Mouse (Mus musculus) naive thymus-derived CD4-positive, alpha-beta T cell, adult 2 months (primary cell): ENCODE measurements at regions not wholly inside any gene's neighbourhood (a gene's known extent, or its start where the extent isn't known, plus 50 kb on each side); places are given as distances from the start of the nearest gene placed in this dataset.

Source experiments
- DNase-seq: peaks from one replicate; pipeline ENCODE4 v3.0.0-alpha.2; 2011; ENCODE audit warnings: low read depth

DNA sequence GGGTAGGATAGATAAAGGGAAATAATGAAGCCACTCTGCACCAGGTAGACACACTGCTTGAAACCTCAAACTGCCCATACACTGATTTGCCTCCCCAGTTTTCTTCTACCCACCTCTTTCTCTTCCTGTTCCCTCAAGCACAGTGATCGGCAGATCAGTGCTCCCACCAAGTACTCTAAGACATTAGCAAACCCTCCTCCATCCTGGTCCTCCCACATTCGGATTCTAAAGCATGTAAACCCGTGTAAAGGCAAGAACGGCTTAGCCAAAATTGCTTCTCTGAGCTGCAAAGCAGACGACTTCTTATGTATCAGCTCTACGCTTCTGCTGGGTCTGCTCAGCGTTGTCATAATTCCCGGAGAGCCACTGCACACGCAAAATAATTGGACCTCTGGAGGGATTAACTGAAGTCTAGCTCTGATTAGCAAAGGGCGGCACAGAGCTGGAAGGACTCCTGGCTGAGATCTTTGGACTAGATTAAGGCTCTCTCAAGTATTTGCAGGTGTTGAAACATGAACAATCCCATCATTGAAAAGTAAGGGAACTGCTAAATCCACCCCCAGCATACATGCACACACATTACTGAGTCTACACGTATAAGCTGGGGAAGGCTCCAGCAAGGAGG, 67.2 kb downstream of the Mtx3 start:
- DNase-seq, result no peak

DNA sequence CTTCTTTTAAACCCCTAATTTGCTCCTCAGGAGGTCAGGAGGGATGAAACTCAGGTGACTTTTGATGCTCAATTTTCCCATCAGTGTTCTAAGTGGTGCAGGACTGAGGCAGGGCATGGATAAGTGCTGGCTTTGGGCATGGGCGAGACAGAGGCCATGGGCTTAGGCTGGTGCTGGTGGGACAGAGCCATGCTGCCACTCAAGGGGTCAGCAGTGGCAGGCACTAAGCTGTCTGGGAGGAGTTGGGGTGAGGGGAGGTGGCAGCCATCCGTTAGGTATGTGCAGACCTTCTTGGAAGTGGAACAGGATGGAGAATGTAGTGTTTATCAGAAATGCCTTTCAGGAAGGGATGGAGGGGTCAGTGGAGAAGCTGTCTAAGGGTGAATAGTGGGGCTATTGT, 68.1 kb downstream of the Mtx3 start:
- no peak for DNase-seq

DNA sequence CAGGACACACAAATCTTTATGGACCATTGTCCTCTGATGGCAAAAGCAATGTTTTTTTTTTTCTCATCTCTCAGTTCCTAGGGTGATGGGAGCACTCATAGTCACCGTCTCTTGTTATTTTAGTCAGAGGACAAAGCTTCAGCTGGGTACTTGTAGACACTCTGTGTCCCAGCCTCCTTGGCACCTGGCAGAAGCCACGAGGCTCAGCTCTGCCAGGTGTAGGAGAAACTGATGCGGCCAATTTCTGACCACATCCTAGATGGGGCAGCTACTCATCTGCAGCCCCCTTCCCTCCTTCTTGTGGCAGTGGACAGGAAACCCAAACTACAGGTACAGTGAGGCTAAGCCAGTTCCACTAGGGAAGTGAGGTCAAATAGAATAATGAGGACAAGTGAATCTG, 70.1 kb downstream of the Mtx3 start:
- DNase-seq, result no peak

DNA sequence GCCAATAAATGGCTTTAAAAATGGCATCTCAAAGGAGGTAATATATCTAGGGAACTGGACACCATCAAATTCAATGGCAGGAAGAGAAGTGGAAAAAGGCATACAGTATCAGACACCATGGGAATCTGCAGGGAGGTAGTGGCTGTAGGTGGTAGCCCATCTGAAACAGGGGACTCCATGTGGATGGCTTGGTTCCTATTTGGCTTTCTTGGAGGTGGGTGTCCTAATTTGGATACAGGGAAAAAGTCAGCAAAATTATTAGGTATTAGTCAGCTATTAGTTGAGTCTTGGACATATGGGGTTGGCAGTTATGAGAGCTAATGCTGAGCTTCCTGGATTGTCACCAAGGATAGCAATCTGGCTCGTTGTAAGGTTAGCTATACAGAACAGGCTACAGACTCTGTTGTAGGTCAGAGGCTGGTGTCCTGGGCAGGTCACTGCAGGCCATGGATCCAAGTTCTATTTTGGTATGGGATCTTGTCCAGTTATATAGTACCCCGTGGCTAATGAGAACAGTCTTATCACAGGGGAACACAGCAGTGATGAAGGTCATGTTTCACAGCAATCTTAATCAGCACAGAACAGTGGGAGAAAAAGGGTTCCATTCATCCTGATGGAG, 70.8 kb downstream of the Mtx3 start:
- no peak for DNase-seq

DNA sequence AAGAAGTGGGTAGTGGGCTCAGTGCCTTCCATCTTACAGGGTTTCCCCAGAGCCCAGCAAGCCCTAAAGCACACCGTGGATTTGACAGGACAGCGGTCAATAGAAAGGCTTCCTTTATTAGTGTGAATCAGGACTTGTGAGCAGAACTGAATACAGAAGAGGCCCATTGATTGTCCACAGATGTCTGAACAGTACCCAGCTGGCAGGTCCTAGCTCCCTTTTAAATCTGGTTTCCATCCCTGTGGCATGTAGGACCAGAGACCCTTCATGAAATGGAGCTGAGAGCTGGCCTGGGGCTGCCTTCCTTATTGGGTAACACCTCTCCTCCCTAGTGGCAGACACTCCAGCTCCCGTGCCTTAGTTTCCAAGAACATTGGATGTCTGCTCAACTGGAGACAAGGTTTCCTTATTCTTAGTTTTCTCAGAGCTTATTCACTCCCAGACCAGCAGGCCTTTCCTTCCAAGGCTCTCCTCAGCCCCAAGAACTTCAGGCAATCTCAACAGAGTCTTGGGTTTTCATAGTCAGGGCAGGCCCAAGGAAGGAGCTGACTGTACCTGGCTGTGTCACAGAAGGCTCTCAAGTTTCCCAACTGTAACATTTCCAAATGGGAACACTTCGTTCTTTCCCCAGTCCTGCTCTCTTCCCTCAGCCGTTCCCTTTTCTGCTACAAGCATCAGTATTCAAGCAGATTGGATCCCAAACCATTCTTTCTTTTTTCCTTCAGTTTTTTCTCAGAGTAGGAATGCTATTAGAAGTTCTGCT, 71.6 kb downstream of the Mtx3 start:
- no peak for DNase-seq

DNA sequence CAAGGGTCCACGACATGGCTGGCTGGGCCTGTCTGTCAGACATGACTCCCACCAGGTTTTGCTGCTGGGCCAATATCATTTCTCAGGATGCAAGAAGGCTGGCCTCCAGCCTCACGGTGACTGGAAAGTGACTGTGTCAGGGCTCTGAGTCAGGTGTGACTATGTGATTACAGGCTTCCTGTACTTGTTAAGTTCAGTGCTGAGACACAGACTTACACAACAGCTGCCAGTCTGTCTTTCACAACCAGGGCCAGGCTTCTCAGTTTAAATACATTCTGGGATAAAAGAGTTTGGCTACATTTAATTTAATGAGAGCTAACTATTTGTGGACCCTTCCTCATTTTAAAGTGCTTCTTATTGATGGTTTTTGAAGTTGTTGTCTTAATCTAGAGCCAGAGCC, 75.3 kb downstream of the Mtx3 start:
- no peak for DNase-seq

- no peak for DNase-seq
Measured at GRCm38 (mm10) chr13:92921936-92922335, 77.4 kb downstream of the Mtx3 start.

GRCm38 (mm10) chr13:92923496-92923895, 78.9 kb downstream of the Mtx3 start:
- no peak for DNase-seq

DNA sequence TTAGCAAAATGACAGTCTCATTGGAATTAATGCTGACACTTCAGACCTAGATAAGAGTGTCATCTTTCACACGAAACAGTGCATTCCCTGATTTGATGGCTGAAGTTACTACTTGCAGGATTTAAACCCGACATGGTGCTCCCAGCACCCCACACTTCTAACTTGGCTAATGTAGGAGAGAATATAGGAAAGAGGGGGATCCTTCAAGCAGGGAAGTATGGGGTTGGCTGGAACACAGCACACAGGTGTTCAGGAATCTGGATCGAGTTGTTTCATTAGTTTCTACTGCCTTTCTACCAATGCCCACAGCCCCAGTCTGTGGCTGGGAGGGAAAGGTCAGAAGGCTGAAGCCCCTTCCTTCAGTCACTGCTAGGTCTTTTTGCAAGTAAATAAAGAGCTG, 79.5 kb downstream of the Mtx3 start:
- no peak for DNase-seq

DNA sequence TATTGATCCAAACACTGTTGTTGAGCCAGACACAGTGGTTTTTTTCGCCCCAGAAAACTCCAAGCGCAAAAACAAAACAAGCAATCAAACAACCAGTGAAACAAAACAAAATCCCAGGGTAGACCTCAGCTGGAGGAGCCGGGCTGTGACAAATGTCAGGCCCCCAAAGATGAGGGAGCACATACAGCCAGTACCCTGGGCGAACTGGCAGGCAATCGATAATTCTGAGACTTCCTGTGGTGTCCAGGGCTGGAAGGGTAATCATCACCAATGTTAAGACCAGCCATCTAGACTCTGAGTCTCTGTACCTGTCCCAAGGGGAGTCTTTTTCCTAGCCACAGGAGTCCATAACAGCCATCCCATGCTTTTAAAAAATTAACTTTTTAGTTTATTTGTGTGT, 80.6 kb downstream of the Mtx3 start:
- DNase-seq, result no peak

DNA sequence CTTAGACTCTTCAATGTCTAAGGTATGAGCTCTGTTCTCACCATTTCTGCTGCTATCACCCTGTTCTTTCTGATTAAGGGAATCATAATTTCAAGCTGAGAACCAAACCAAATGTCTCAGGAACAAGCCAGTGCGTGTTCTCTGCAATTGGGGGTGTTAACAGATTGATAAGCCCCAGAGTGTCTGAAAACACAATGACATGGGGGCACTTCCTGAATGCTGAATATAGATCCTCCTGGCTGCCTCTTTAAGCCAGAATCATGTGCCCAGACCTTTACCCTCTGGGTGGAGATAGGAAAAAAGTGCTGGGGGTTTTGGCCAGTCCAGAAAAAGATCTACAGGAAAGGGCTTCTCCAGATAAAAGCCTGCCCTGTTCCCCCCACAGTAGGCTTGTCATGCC, 84.0 kb downstream of the Mtx3 start:
- no peak for DNase-seq

DNA sequence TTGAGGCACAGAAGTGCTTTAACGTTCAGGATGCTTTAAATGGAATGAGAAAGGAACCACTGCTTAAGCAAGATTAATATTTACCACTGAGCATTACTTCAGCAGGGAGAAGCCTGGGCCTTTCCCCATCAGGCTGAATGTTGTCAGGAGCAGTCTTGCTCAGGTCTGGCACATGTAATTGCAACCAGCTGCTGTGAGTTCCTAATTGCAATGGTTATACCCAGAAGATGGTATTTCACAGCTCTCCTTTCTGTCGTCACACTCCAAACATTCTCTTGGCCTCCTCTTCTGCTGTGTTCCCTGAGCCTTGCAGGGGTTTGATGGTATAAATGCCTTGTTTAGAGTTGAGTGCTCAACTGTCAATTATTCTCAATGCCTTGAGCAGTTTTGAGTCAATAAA, 87.1 kb downstream of the Mtx3 start:
- DNase-seq, result no peak

DNA sequence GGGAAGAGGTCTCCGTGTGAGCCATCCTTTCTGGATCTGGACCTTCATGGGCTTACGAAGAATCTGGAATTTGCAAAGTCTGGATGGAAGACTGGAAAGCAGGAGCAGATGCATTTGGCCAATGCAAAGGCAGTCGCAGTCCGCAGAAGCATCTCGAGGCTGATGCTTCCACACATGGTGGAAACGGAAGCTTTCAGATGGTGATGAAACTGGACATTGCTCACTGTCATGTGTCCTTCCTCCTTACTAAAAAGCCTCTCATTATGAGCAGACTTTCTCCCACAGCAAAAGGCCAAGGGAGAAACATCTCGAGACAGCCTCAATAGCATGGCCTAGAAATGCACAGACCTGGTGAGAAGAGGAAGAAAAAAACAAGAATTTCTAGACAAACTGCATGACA, 94.5 kb downstream of the Mtx3 start:
- no peak for DNase-seq

DNA sequence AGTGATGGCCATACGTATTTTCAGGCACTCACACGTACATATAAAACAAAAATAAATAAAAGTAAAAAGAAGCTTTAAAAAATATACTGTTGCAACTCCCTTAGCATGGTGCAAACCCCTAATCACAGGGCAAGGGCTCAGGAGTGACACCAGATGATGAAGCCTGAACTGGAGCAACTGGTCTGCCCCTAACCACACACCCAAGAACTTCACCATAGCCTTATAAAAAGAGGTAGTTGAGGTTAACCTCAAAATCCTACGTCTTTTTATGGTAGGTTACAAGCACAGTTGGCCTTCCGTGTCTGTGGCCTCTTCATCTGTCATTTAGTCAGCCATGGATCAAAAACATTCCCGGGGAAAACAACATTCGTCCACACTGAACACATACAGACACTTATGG, 96.0 kb downstream of the Mtx3 start:
- DNase-seq, result no peak

GRCm38 (mm10) chr13:92948560-92948959, 104.0 kb downstream of the Mtx3 start:
- no peak for DNase-seq

DNA sequence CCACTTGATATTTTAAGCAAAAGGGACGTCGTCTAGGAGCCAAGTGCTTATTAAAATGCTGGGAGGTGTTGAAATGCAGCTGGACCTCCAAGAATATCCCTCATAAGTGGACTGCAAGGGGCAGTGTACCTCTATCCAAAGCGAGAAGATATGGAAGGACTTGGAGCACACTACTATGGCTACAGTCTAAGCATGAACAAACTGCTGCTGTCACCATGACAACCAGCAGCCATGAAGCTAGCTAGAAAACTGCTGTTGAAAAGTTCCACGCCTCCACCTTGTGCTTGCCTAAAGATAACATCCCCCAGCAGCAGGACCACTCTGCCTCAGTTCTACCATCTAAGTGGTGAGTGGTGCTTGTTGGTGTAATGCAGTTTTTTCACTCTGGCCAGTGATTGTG, 115.5 kb downstream of the Mtx3 start:
- DNase-seq, result no peak

DNA sequence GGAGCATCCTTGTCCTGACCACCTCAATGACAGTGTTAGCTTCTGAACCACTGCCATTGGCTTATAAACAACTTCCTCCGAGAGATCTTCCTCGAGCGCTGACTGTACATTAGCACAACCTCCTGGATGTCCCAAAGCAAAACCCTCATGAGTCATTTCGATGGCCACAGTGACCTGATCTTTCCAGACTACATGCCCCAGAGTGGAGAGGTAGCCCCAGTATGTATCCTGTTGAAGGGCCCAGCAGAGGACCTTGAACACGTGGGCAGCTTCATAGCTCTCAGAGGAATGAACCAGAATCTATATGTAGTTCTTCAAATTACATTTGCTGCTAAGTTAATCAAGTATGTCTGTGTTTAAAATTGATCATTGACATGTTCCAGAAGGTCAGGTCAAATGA, 118.1 kb downstream of the Mtx3 start:
- no peak for DNase-seq

GRCm38 (mm10) chr13:92963351-92963895, 118.9 kb downstream of the Mtx3 start:
- DNase-seq, result no peak

DNA sequence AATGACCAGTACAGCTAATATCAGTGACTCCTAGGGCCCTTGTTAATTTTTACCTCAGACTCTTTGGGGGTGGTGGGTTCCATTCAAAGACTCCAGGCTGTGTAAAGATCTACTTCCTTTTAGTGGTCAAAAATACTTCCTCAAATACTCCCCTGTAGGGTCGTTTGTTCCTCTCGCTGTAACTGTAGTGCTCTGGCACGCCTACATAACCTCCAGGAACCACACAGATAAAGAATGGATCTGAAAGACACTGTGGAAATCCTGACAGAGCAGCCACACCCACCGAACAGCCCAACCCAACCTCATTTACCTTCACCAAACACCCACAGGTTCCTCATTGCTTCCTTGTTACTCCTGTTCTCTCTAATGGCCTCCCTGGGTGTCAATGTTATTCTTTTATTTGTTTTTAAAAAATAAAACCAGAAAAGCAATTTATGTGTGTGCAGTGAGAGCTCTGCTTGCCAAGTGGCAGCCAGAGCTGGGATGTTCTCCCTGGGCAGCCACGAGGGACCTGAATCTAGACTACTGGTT, 119.7 kb downstream of the Mtx3 start:
- no peak for DNase-seq

DNA sequence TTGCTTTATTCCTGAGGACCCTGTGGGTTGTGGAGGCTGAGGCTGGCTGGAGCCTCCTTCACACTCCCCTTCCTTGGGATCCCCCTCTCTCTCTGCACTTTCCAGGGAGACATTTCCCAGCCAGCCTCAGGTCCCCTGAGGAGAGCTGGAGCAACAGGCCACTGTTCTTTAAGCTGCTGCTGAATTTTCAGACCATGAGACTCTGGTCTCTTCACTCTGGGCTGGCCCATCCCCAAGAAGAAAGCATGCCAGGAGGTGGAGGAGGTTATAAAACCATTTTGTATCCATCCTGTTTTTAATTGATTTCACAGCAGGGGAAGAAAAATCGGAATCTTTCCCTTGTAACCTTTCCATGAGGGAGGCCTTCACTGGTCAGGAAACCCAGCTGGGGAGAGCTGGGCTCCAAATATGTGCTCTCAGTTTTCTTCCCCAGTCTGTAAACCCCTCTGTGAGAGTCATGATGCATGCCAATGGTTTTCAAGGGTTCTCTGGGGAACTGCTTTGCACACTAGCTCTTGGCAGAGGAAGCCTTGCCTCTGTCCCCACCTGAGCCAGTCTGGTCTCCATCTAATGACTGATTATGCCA, 122.6 kb downstream of the Mtx3 start:
- no peak for DNase-seq

- no peak for DNase-seq
Measured at GRCm38 (mm10) chr13:92969579-92969978, 125.0 kb downstream of the Mtx3 start.

GRCm38 (mm10) chr13:92972891-92973290, 128.3 kb downstream of the Mtx3 start:
- no peak for DNase-seq

DNA sequence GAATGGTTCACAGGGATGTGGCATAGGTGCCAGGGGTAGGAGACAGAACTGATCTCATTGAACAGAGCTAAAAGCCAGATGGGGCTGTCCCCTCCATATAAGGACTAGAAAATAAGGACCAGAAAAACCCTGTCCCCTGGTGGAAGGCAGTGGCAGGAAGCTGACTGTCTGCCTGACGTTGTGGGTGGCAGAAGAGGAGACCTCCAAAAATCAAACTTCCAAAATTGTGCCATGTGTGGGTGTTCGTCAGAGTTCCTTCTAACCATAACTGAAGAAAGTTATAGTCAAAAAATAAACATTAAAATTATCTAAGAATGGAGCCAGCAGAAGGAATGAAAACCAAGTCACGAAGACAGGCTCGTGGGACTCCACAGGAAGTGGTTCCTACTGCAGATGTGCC, 129.2 kb downstream of the Mtx3 start:
- DNase-seq, result no peak
